Mouse (Mus musculus): ENCODE results near the gene Haus5.

GRCm38 (mm10) chr7:30706214-30706882, 41.6 kb upstream of the Haus5 start:
- TF ChIP-seq POLR2A (IDR thresholded peaks at IDR 0.05; ENCODE audit: insufficient read depth, low read depth, low read length) (no peak), CTCF (IDR thresholded peaks at IDR 0.05; ENCODE audit: insufficient read depth, low read depth, low read length) (no peak)
